Mouse (Mus musculus): ENCODE measurements around the gene Nxph3.

GRCm38 (mm10) chr11:95479458-95479857 lies 34.9 kb downstream of the Nxph3 start:
- TF ChIP-seq NRF1 (IDR thresholded peaks at IDR 0.05; ENCODE audit: low read depth, low read length) (no peak), ETS1 (conservative IDR thresholded peaks at IDR 0.05; ENCODE audit: low read depth, low read length) (no peak), MAFK (IDR thresholded peaks at IDR 0.05; ENCODE audit: insufficient replicate concordance, low read length) (no peak), SMC3 (IDR thresholded peaks at IDR 0.05; ENCODE audit: low read depth, low read length) (peak; percentile 48), CTCF (conservative IDR thresholded peaks at IDR 0.05 in 1 of 2, IDR thresholded peaks at IDR 0.05 in 1 of 2; ENCODE audit: low read depth in 2 of 2, low read length in 2 of 2) (peak in 1 of 2 experiments; percentile 63; a peak in 3 of 4 replicates), HCFC1 (IDR thresholded peaks at IDR 0.05; ENCODE audit: low read depth, low read length) (no peak), BHLHE40 (IDR thresholded peaks at IDR 0.05; ENCODE audit: low read depth, low read length) (no peak), POLR2AphosphoS2 (IDR thresholded peaks at IDR 0.05; ENCODE audit: low read depth, low read length) (no peak)

Measured in CH12.LX (cell line).